Mouse (Mus musculus) limb, embryonic 15.5 days (tissue): ENCODE results near the gene Slc35f1. TPM values are rescaled to one million over a fixed set of nuclear protein-coding genes. Genes with fewer than 3 reads are reported as not detected.

ENCODE experiments used
- ATAC-seq: fragments of 200-750 bp; cut with Nextera tagmentation; 2 replicates; pipeline ENCODE4 v1.8.0; 2017; ENCODE audit warnings: low read depth, moderate TSS enrichment; ENCODE audit not compliant: insufficient number of reproducible peaks, low FRiP score, low TSS enrichment
- H3K27ac ChIP-seq: fragments of 300-500 bp; sonication (generic); 2 replicates; pipeline ENCODE4 v1.5.1; 2015; ENCODE audit warnings: moderate library complexity, mild to moderate bottlenecking, inconsistent platforms
- H3K27me3 ChIP-seq: fragments of 300-500 bp; sonication (generic); 2 replicates; pipeline ENCODE4 v1.6.1; 2015; ENCODE audit warnings: inconsistent platforms
- H3K36me3 ChIP-seq: fragments of 300-500 bp; sonication (generic); 2 replicates; pipeline ENCODE4 v1.6.1; 2015; ENCODE audit warnings: inconsistent platforms
- H3K4me1 ChIP-seq: fragments of 300-500 bp; sonication (generic); 2 replicates; pipeline ENCODE4 v1.6.1; 2015; ENCODE audit warnings: inconsistent platforms
- H3K4me2 ChIP-seq: fragments of 300-500 bp; sonication (generic); 2 replicates; pipeline ENCODE4 v1.6.1; 2015; ENCODE audit warnings: mild to moderate bottlenecking, inconsistent platforms
- H3K4me3 ChIP-seq: fragments of 300-500 bp; sonication (generic); 2 replicates; pipeline ENCODE4 v1.5.1; 2015; ENCODE audit warnings: mild to moderate bottlenecking, inconsistent platforms
- H3K9ac ChIP-seq: fragments of 300-500 bp; sonication (generic); 2 replicates; pipeline ENCODE4 v1.6.1; 2015; ENCODE audit warnings: inconsistent platforms
- H3K9me3 ChIP-seq: fragments of 300-500 bp; sonication (generic); 2 replicates; pipeline ENCODE4 v1.6.1; 2016; ENCODE audit warnings: inconsistent platforms
- WGBS: fragments of 180-500 bp; shearing (Covaris S2); methylation state at CpG from one replicate; pipeline ENCODE4 v1.1.7; 2015; 5-methylcytosine and 5-hydroxymethylcytosine counted together
- polyA plus RNA-seq: library from polyadenylated mRNA; unstranded; fragments of >200 nt; fragmentation: Nextera tagmentation; extraction: Ambion mirVana; gene quantifications from 2 replicates; pipeline ENCODE4 v1.2.1, GENCODE M21; 2015

The Slc35f1 gene
- polyA plus RNA-seq, 1 experiment from 2014 or later, result 5.0 TPM

- Histone ChIP-seq H3K27ac (no peak overlapping the region), H3K4me1 (no peaks in the 10 kb centered on the region), H3K36me3 (no peaks in the 10 kb centered on the region), H3K9ac (no peak overlapping the region), H3K4me2 (no peak overlapping the region), H3K9me3 (no peaks in the 10 kb centered on the region), H3K27me3 (no peaks in the 10 kb centered on the region), H3K4me3 (no peak overlapping the region)
- ATAC-seq, result no peak
- WGBS, result 66% methylated on average over 1 of the region's 1 CpGs
Measured at GRCm38 (mm10) chr10:53132707-53133106, 442.4 kb downstream of the Slc35f1 start.

- Histone ChIP-seq H3K4me3 (no peak overlapping the region), H3K4me1 (no peaks in the 10 kb centered on the region), H3K4me2 (no peak overlapping the region), H3K27me3 (no peaks in the 10 kb centered on the region), H3K9me3 (no peaks in the 10 kb centered on the region), H3K27ac (no peak overlapping the region), H3K36me3 (no peaks in the 10 kb centered on the region), H3K9ac (no peak overlapping the region)
- ATAC-seq, result no peak
- 73% methylated on average over 2 of the region's 2 CpGs for WGBS
Measured at GRCm38 (mm10) chr10:53150321-53150720, 460.0 kb downstream of the Slc35f1 start.

- 61% methylated on average over 2 of the region's 2 CpGs for WGBS
Measured at GRCm38 (mm10) chr10:53150916-53151315, 460.6 kb downstream of the Slc35f1 start.

DNA sequence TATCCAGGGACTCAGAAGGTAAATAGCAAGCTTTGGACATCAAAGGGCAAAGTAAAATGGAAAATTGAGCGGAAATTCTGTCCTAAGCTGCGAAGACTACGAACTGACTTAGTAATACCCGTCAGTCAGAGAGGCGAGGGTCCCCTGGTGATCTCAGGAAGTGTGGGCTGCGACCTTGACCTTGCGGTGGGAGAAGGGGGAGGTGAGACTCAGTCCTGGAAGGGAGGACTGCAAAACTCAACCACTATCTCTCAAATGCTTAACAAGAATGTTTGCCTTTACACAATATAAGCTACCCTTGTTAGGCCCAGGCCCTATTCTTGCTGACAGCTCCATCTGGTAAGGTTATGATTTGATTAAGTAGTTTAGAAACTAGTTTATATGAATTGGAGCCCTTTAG lies 466.0 kb downstream of the Slc35f1 start:
- H3K27me3 ChIP-seq, result no peaks in the 10 kb centered on the region
- H3K27ac ChIP-seq, result no peak overlapping the region
- no peaks in the 10 kb centered on the region for H3K9me3 ChIP-seq
- H3K4me1 ChIP-seq, result no peaks in the 10 kb centered on the region
- 33% methylated on average over 7 of the region's 7 CpGs for WGBS
- H3K4me3 ChIP-seq, result no peak overlapping the region
- no peak for ATAC-seq
- H3K36me3 ChIP-seq, result no peaks in the 10 kb centered on the region
- H3K4me2 ChIP-seq, result no peak overlapping the region
- H3K9ac ChIP-seq, result no peak overlapping the region

More at GRCm38 (mm10) chr10:53150916-53151315, 460.6 kb downstream of the Slc35f1 start:
- ATAC-seq, result no peak
- no peaks in the 10 kb centered on the region for H3K36me3 ChIP-seq
- H3K27ac ChIP-seq, result no peak overlapping the region
- H3K9ac ChIP-seq, result no peak overlapping the region
- H3K27me3 ChIP-seq, result no peaks in the 10 kb centered on the region
- H3K4me3 ChIP-seq, result no peak overlapping the region
- no peaks in the 10 kb centered on the region for H3K4me1 ChIP-seq
- H3K9me3 ChIP-seq, result no peaks in the 10 kb centered on the region
- no peak overlapping the region for H3K4me2 ChIP-seq

DNA sequence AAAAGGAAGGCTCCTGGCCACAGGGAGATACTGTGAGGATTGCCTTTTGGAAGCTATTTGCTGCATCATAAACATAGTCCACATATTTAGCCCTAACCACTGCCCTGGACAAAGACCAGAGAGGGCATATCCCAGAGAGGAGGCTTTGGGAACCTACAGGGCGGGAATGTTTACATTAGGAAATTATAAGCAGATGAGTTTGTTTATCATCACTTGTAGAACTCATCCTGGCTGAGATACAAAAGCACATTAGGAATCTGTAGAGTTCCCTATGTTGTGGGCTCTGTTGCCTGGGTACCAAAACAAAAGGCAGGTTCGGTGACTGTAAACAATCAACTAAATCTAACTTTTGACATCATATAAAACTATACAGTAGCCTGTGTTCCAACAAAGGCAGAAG lies 467.4 kb downstream of the Slc35f1 start:
- 80% methylated on average over 2 of the region's 2 CpGs for WGBS
- no peaks in the 10 kb centered on the region for H3K27me3 ChIP-seq
- no peaks in the 10 kb centered on the region for H3K4me1 ChIP-seq
- no peaks in the 10 kb centered on the region for H3K36me3 ChIP-seq
- no peak overlapping the region for H3K27ac ChIP-seq
- H3K9ac ChIP-seq, result no peak overlapping the region
- H3K4me3 ChIP-seq, result no peak overlapping the region
- no peak overlapping the region for H3K4me2 ChIP-seq
- H3K9me3 ChIP-seq, result no peaks in the 10 kb centered on the region
- no peak for ATAC-seq
